Mouse (Mus musculus): ENCODE data around the gene Adora2a. TPM values are rescaled to one million over a fixed set of nuclear protein-coding genes. Genes with fewer than 3 reads are reported as not detected.
A peak's percentile ranks its signal among the peaks of the same experiment; 100 is the strongest.

The Adora2a gene
- total RNA-seq (2014; rRNA removed) (19.5 and 22.5 TPM in 2 replicates), polyA plus RNA-seq (2015; fragmentation: Nextera tagmentation; extraction: Ambion mirVana) (9.4 TPM in 2 replicates)

DNA sequence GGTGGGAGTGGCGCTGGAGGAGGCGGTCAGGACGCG lies at the start of gene Adora2a:
Gene Adora2a (plus strand): TSS at position 6 of the 36 bp plus-strand sequence.
- Histone ChIP-seq H3K27ac (ENCODE audit: low read depth, low read length) (no peak within 1 kb of the TSS; the same call in 1 of the 2 replicates), H3K9me3 (ENCODE audit: low read length) (no peaks in the 10 kb centered on the region), H3K4me1 (ENCODE audit: insufficient read depth) (no peaks in the 10 kb centered on the region), H3K4me3 (ENCODE audit: low read depth, low read length) (peak within 1 kb of the TSS; percentile 40), H3K27me3 (ENCODE audit: insufficient read depth, low read length) (peaks cover 16% of the 10 kb centered on the region; the same call in 1 of the 2 replicates), H3K4me2 (ENCODE audit: low read depth) (peak within 1 kb of the TSS; percentile 49), H3K36me3 (ENCODE audit: insufficient read depth) (peaks cover 17% of the 10 kb centered on the region; the same call in 1 of the 2 replicates), H3K9ac (peak within 1 kb of the TSS; percentile 44)
- DNase-seq (no peak), ATAC-seq (no peak)
- 0% methylated on average over 2 of the region's 4 CpGs for WGBS
- TF ChIP-seq CTCF (IDR thresholded peaks at IDR 0.05; ENCODE audit: low read depth), result no peak

GRCm38 (mm10) chr10:75273020-75273419 lies 43.7 kb upstream of the Adora2a start:
- H3K9me3 ChIP-seq (ENCODE audit: low read length), result no peaks in the 10 kb centered on the region
- 94% methylated on average over 4 of the region's 4 CpGs for WGBS
- no peak for ATAC-seq
- H3K36me3 ChIP-seq (ENCODE audit: insufficient read depth), result peaks cover 51% of the 10 kb centered on the region
- no peak overlapping the region for H3K9ac ChIP-seq
- no peaks in the 10 kb centered on the region for H3K27me3 ChIP-seq (ENCODE audit: insufficient read depth, low read length)
- no peaks in the 10 kb centered on the region for H3K4me1 ChIP-seq (ENCODE audit: insufficient read depth)
- H3K27ac ChIP-seq (ENCODE audit: low read depth, low read length), result no peak overlapping the region
- no peak overlapping the region for H3K4me2 ChIP-seq (ENCODE audit: low read depth)
- no peak overlapping the region for H3K4me3 ChIP-seq (ENCODE audit: low read depth, low read length)
- DNase-seq, result no peak
- no peak for TF ChIP-seq CTCF (IDR thresholded peaks at IDR 0.05; ENCODE audit: low read depth)

GRCm38 (mm10) chr10:75276427-75277013 lies 40.2 kb upstream of the Adora2a start:
- no peak for DNase-seq
- 93% methylated on average over 12 of the region's 12 CpGs for WGBS
- H3K4me1 ChIP-seq (ENCODE audit: insufficient read depth), result no peaks in the 10 kb centered on the region
- peaks cover 40% of the 10 kb centered on the region for H3K36me3 ChIP-seq (ENCODE audit: insufficient read depth)
- TF ChIP-seq CTCF (IDR thresholded peaks at IDR 0.05; ENCODE audit: low read depth), result no peak
- no peaks in the 10 kb centered on the region for H3K27me3 ChIP-seq (ENCODE audit: insufficient read depth, low read length)
- no peak overlapping the region for H3K4me3 ChIP-seq (ENCODE audit: low read depth, low read length)
- no peaks in the 10 kb centered on the region for H3K9me3 ChIP-seq (ENCODE audit: low read length)
- no peak for ATAC-seq
- H3K9ac ChIP-seq, result no peak overlapping the region
- H3K27ac ChIP-seq (ENCODE audit: low read depth, low read length), result no peak overlapping the region
- H3K4me2 ChIP-seq (ENCODE audit: low read depth), result no peak overlapping the region

DNA sequence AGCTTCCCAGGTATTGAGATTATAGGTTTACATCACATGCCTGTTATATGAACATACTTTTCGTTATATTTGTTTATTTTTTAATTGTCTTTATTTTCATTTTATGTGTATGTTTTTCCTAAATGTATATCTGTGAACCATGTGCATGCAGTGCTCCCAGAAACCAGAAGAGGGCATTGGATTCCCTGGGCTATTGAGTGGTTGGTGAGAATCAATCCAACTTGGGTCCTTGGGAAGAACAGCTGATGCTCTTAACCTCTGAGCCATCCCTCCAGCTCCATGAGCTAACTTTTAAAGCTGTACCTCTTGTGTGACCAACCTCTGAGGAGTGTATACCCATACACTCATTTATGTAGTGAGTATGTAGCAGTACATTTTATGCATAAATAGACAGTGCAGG lies 39.2 kb upstream of the Adora2a start:
- no peak overlapping the region for H3K4me3 ChIP-seq (ENCODE audit: low read depth, low read length)
- H3K27ac ChIP-seq (ENCODE audit: low read depth, low read length), result no peak overlapping the region
- no peak overlapping the region for H3K9ac ChIP-seq
- no peaks in the 10 kb centered on the region for H3K4me1 ChIP-seq (ENCODE audit: insufficient read depth)
- no peaks in the 10 kb centered on the region for H3K27me3 ChIP-seq (ENCODE audit: insufficient read depth, low read length)
- no peak overlapping the region for H3K4me2 ChIP-seq (ENCODE audit: low read depth)
- no peak for ATAC-seq
- TF ChIP-seq CTCF (IDR thresholded peaks at IDR 0.05; ENCODE audit: low read depth), result peak; percentile 75
- 82% methylated on average over 1 of the region's 1 CpGs for WGBS
- no peaks in the 10 kb centered on the region for H3K9me3 ChIP-seq (ENCODE audit: low read length)
- DNase-seq, result peak; percentile 41
- peaks cover 40% of the 10 kb centered on the region for H3K36me3 ChIP-seq (ENCODE audit: insufficient read depth)

- H3K4me3 ChIP-seq (ENCODE audit: low read depth, low read length), result no peak overlapping the region
- H3K36me3 ChIP-seq (ENCODE audit: insufficient read depth), result peaks cover 15% of the 10 kb centered on the region
- no peak for ATAC-seq
- no peak overlapping the region for H3K4me2 ChIP-seq (ENCODE audit: low read depth)
- H3K27ac ChIP-seq (ENCODE audit: low read depth, low read length), result no peak overlapping the region
- H3K4me1 ChIP-seq (ENCODE audit: insufficient read depth), result no peaks in the 10 kb centered on the region
- H3K9me3 ChIP-seq (ENCODE audit: low read length), result no peaks in the 10 kb centered on the region
- WGBS, result 80% methylated on average over 5 of the region's 5 CpGs
- DNase-seq, result no peak
- no peak for TF ChIP-seq CTCF (IDR thresholded peaks at IDR 0.05; ENCODE audit: low read depth)
- H3K27me3 ChIP-seq (ENCODE audit: insufficient read depth, low read length), result no peaks in the 10 kb centered on the region
- H3K9ac ChIP-seq, result no peak overlapping the region
These were observed 34.0 kb upstream of the Adora2a start for GRCm38 (mm10) chr10:75282648-75283047.

DNA sequence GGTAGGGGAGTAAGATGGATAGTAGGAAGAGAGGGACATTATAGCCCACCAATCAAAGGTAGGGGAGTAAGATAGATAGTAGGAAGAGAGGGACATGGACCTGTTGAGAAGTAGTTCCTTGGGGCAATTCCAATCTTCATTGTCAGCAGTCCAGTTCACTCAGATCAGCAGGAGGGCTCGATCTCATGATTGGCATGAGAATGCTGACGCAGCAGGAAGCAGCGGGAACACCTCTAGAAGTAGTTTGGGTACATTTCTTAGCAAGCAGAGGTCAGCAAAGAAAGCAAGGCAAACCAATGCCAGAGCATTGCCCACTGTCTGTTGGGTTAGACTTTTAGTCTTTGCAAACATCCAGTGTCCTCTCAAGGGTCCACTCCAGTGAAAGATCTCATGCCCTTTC lies 32.9 kb upstream of the Adora2a start:
- Histone ChIP-seq H3K27ac (ENCODE audit: low read depth, low read length) (no peak overlapping the region), H3K4me2 (ENCODE audit: low read depth) (no peak overlapping the region), H3K27me3 (ENCODE audit: insufficient read depth, low read length) (no peaks in the 10 kb centered on the region), H3K4me3 (ENCODE audit: low read depth, low read length) (no peak overlapping the region), H3K9me3 (ENCODE audit: low read length) (no peaks in the 10 kb centered on the region), H3K9ac (no peak overlapping the region), H3K36me3 (ENCODE audit: insufficient read depth) (peaks cover 23% of the 10 kb centered on the region), H3K4me1 (ENCODE audit: insufficient read depth) (no peaks in the 10 kb centered on the region)
- DNase-seq (no peak), ATAC-seq (no peak)
- no peak for TF ChIP-seq CTCF (IDR thresholded peaks at IDR 0.05; ENCODE audit: low read depth)
- 94% methylated on average over 3 of the region's 3 CpGs for WGBS

DNA sequence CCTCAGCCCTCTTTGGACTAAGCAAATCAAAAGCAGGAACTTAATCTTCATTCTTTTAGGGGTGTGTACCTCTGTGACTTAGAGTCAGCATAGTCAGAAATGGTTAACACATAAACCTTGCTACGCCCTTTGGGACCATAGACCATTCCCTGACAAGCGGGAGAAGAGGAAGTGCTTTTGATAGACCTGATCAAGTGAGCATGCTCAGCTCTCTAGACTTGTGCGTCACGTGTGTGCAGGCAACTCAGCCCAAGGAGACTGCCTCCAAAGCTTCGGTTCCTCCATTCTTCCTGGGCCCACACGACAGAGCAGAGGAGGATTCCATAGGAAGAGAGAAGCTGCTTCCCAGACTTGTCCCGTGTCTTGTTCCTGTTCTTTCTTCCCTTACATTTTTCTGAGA lies 28.1 kb upstream of the Adora2a start:
- Histone ChIP-seq H3K36me3 (ENCODE audit: insufficient read depth) (peaks cover 12% of the 10 kb centered on the region), H3K4me2 (ENCODE audit: low read depth) (no peak overlapping the region), H3K4me1 (ENCODE audit: insufficient read depth) (no peaks in the 10 kb centered on the region), H3K27ac (ENCODE audit: low read depth, low read length) (no peak overlapping the region), H3K27me3 (ENCODE audit: insufficient read depth, low read length) (no peaks in the 10 kb centered on the region), H3K9ac (no peak overlapping the region), H3K9me3 (ENCODE audit: low read length) (no peaks in the 10 kb centered on the region), H3K4me3 (ENCODE audit: low read depth, low read length) (no peak overlapping the region)
- ATAC-seq (no peak), DNase-seq (no peak)
- 88% methylated on average over 7 of the region's 7 CpGs for WGBS
- TF ChIP-seq CTCF (IDR thresholded peaks at IDR 0.05; ENCODE audit: low read depth), result no peak

GRCm38 (mm10) chr10:75289392-75289791 lies 27.3 kb upstream of the Adora2a start:
- H3K36me3 ChIP-seq (ENCODE audit: insufficient read depth), result peaks cover 16% of the 10 kb centered on the region
- H3K27ac ChIP-seq (ENCODE audit: low read depth, low read length), result no peak overlapping the region
- no peaks in the 10 kb centered on the region for H3K4me1 ChIP-seq (ENCODE audit: insufficient read depth)
- H3K9ac ChIP-seq, result no peak overlapping the region
- 74% methylated on average over 4 of the region's 4 CpGs for WGBS
- H3K4me2 ChIP-seq (ENCODE audit: low read depth), result no peak overlapping the region
- ATAC-seq (no peak), DNase-seq (no peak)
- no peak for TF ChIP-seq CTCF (IDR thresholded peaks at IDR 0.05; ENCODE audit: low read depth)
- H3K4me3 ChIP-seq (ENCODE audit: low read depth, low read length), result no peak overlapping the region
- no peaks in the 10 kb centered on the region for H3K9me3 ChIP-seq (ENCODE audit: low read length)
- H3K27me3 ChIP-seq (ENCODE audit: insufficient read depth, low read length), result no peaks in the 10 kb centered on the region

Measured in forebrain, postnatal 0 days (tissue).